Mouse (Mus musculus): Measurements from ENCODE around the gene Dact2. TPM values are rescaled to one million over a fixed set of nuclear protein-coding genes. Genes with fewer than 3 reads are reported as not detected.

Gene Dact2
- polyA plus RNA-seq, 1 experiment from 2014 or later = 2.6 TPM

DNA sequence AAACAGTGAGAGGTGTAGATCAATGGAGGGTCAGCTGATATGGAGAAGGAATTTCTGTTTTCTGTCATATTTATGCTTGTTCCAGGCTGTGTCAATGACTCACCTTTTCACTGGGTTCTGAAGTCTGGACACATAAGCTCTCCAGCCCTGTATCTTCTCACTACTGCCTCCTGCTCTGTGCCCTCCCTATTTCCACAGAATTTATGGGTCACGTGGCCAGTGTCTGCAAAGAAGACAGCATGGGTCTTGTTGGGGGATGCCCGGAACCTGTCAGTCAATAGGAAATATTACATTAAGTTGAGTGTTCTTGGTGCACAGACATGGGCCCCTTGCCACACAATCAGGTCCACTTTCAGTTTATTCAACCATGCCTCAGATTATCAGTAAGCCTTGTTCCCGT lies 1.1 kb upstream of the Dact2 start:
- Histone ChIP-seq H3K27me3 (replicated peaks; ENCODE audit: insufficient read depth, low read length) (peaks cover 29% of the 10 kb centered on the region), H3K4me3 (ENCODE audit: low read depth, low read length) (no peak overlapping the region), H3K4me2 (replicated peaks; ENCODE audit: low read depth, low read length) (no peak overlapping the region), H3K4me1 (ENCODE audit: insufficient read depth, low read depth, low read length) (no peaks in the 10 kb centered on the region), H3K9me3 (ENCODE audit: low read length) (no peaks in the 10 kb centered on the region), H3K27ac (ENCODE audit: low read length) (no peak overlapping the region), H3K36me3 (ENCODE audit: insufficient read depth, low read length) (no peaks in the 10 kb centered on the region), H3K9ac (replicated peaks; ENCODE audit: low read depth) (no peak overlapping the region)
- DNase-seq (ENCODE audit: low spot score) (no peak), ATAC-seq (no peak)
- TF ChIP-seq CTCF (IDR thresholded peaks at IDR 0.05) (no peak), EP300 (IDR thresholded peaks at IDR 0.05) (no peak)
- WGBS = 76% methylated on average over 3 of the region's 3 CpGs

DNA sequence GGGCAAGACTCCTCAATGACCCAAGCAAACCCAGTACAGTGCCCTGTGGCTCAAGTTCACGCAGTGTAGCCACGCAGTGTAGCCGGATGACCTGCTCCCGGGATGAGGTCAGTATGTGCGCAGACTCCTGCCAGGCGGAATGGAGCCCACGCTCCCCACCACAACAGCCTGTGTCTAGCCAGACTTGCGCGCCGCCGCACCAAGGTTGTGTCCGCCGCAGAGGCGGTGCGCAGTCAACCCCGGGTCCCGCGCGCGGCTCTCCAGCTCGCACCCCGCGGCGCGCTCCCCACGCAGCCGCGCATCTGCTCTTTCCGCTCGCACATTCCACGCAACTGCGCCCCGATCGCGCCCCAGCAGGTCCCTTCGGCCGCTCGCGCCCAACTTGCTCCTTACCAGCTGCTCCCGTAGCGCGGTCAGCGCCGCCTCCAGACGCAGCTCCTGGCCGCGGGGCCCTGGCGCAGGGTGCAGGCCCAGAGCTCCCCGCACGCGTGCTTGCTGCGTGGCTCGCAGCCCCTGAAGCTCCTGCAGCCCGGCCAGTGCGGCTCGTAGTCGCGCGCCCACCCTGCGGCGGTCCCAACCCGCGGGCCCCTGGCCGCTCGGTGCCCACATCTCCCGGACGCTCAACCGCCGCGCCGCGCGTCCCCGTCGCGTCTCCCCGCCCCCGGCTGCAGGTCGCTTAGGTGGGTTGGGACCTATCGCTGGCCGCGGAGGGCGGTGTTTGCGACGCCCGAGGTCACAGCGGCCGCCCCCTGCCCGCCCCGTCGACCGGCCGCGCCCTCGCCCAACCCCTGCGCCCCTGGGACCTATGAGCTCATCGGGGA lies 773 bp downstream of the Dact2 start:
- TF ChIP-seq EP300 (IDR thresholded peaks at IDR 0.05) (no peak), CTCF (IDR thresholded peaks at IDR 0.05) (no peak)
- H3K27me3 ChIP-seq (replicated peaks; ENCODE audit: insufficient read depth, low read length) = peaks cover 29% of the 10 kb centered on the region

DNA sequence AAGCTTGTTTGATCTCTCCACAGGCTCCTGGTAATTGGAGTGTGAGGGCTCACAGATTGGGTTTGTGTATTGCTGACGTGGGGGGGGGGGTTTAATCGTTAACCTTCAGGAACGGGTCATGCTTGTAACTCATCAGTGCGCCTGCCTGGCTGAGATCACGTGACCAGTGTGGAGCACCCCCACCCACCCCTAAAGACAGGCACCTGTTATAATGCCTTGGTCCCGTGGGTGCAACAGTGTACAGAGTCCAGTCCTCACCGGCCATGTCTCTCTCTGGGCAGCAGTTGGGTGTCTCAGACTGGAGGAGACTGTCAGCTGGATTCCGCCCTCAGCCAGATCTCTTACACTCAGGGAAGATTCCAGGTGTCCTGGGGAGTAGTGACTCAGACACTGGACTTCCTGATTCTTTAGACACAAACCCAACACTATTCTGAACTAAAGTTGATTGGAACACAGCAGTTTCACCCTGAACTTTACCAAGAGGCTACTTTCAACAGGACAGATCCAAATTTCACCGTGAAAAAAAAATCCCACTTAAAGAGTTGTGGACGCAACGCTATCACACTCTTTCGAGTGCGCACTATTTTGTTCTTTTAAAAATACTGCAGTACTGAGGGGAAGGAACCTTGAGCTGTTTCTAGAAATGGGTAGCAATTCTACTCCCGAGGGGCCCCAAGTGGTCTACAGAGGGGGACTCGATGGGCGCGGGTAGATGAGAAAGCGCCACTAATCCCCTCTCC lies 1.6 kb downstream of the Dact2 start:
- 2% methylated on average over 18 of the region's 18 CpGs for WGBS
- DNase-seq (ENCODE audit: low spot score) = peak; percentile 29

More for the DNA sequence above, 773 bp downstream of the Dact2 start:
- H3K36me3 ChIP-seq (ENCODE audit: insufficient read depth, low read length) = no peaks in the 10 kb centered on the region
- peak overlapping the region; percentile 53 for H3K4me3 ChIP-seq (ENCODE audit: low read depth, low read length)
- H3K9ac ChIP-seq (replicated peaks; ENCODE audit: low read depth) = peak overlapping the region; percentile 29; the same call in 1 of the 2 replicates
- H3K9me3 ChIP-seq (ENCODE audit: low read length) = no peaks in the 10 kb centered on the region
- peak overlapping the region; percentile 62; the same call in 1 of the 2 replicates for H3K27ac ChIP-seq (ENCODE audit: low read length)
- DNase-seq (ENCODE audit: low spot score) = peak; percentile 79
- under 1% methylated on average over 91 of the region's 97 CpGs for WGBS
- peak; percentile 91 for ATAC-seq
- no peaks in the 10 kb centered on the region for H3K4me1 ChIP-seq (ENCODE audit: insufficient read depth, low read depth, low read length)
- H3K4me2 ChIP-seq (replicated peaks; ENCODE audit: low read depth, low read length) = peak overlapping the region; percentile 71

DNA sequence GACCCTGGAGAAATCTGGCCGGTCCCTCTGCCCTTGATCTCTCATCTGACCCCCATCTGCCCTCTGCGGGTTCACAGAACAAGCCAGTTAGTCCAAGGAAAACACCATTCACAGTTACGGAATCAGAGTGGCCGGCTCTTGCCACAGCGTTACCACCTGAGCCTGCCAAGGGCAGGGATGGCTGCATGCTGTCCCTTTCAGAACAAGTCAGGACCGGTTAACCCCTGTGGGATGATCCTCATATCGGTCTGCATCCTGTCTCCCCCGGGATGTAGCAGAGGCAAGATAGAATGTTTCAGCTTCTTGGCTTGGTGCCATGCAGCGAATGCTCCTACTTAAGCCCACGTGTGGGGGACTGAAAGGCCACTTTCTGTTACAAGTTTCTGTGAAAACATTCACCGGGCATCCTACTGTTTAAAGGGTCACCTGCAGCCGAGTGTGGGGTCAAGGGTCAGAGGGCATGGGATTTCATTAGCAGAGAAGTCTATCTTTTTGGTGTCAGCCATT lies 2.8 kb downstream of the Dact2 start:
- ATAC-seq (no peak), DNase-seq (ENCODE audit: low spot score) (no peak)
- Histone ChIP-seq H3K4me3 (ENCODE audit: low read depth, low read length) (no peak overlapping the region), H3K4me1 (ENCODE audit: insufficient read depth, low read depth, low read length) (no peaks in the 10 kb centered on the region), H3K36me3 (ENCODE audit: insufficient read depth, low read length) (no peaks in the 10 kb centered on the region), H3K9me3 (ENCODE audit: low read length) (no peaks in the 10 kb centered on the region), H3K4me2 (replicated peaks; ENCODE audit: low read depth, low read length) (no peak overlapping the region), H3K27me3 (replicated peaks; ENCODE audit: insufficient read depth, low read length) (peaks cover 26% of the 10 kb centered on the region), H3K9ac (replicated peaks; ENCODE audit: low read depth) (no peak overlapping the region), H3K27ac (ENCODE audit: low read length) (no peak overlapping the region)
- 7% methylated on average over 12 of the region's 12 CpGs for WGBS
- TF ChIP-seq EP300 (IDR thresholded peaks at IDR 0.05) (no peak), CTCF (IDR thresholded peaks at IDR 0.05) (no peak)

More for the DNA sequence above, 1.6 kb downstream of the Dact2 start:
- Histone ChIP-seq H3K4me1 (ENCODE audit: insufficient read depth, low read depth, low read length) (no peaks in the 10 kb centered on the region), H3K4me3 (ENCODE audit: low read depth, low read length) (peak overlapping the region; percentile 53), H3K4me2 (replicated peaks; ENCODE audit: low read depth, low read length) (peak overlapping the region; percentile 71), H3K9me3 (ENCODE audit: low read length) (no peaks in the 10 kb centered on the region), H3K27ac (ENCODE audit: low read length) (no peak overlapping the region), H3K36me3 (ENCODE audit: insufficient read depth, low read length) (no peaks in the 10 kb centered on the region), H3K9ac (replicated peaks; ENCODE audit: low read depth) (no peak overlapping the region), H3K27me3 (replicated peaks; ENCODE audit: insufficient read depth, low read length) (peaks cover 29% of the 10 kb centered on the region)
- no peak for ATAC-seq
- TF ChIP-seq EP300 (IDR thresholded peaks at IDR 0.05) (no peak), CTCF (IDR thresholded peaks at IDR 0.05) (no peak)

DNA sequence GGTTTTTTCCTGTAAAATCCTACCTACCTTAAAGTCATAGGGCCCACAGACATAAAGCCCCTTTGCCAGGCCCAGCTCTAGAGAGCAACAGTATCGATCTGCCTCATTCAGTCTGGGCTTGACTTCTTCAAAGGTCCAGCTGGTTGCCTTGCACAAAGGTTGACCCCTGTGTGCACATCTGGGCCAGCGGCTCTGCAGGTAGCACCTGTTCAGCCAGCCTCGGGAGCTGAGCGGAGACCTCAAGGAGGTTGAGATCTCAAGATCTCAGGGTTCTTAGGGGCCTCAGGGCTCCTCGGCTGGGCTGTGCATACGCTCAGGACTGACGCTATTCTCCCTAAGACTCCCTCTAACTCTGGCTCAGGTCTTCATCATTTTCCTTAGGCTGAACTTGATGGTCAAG lies 3.9 kb downstream of the Dact2 start:
- 60% methylated on average over 7 of the region's 7 CpGs for WGBS
- ATAC-seq = no peak
- Histone ChIP-seq H3K4me1 (ENCODE audit: insufficient read depth, low read depth, low read length) (no peaks in the 10 kb centered on the region), H3K27ac (ENCODE audit: low read length) (no peak overlapping the region), H3K9ac (replicated peaks; ENCODE audit: low read depth) (no peak overlapping the region), H3K4me3 (ENCODE audit: low read depth, low read length) (no peak overlapping the region), H3K9me3 (ENCODE audit: low read length) (no peaks in the 10 kb centered on the region), H3K4me2 (replicated peaks; ENCODE audit: low read depth, low read length) (no peak overlapping the region), H3K36me3 (ENCODE audit: insufficient read depth, low read length) (no peaks in the 10 kb centered on the region; the same call in 1 of the 2 replicates), H3K27me3 (replicated peaks; ENCODE audit: insufficient read depth, low read length) (peaks cover 26% of the 10 kb centered on the region)
- DNase-seq (ENCODE audit: low spot score) = no peak
- no peak for TF ChIP-seq CTCF (IDR thresholded peaks at IDR 0.05)
- no peak for TF ChIP-seq EP300 (IDR thresholded peaks at IDR 0.05)

DNA sequence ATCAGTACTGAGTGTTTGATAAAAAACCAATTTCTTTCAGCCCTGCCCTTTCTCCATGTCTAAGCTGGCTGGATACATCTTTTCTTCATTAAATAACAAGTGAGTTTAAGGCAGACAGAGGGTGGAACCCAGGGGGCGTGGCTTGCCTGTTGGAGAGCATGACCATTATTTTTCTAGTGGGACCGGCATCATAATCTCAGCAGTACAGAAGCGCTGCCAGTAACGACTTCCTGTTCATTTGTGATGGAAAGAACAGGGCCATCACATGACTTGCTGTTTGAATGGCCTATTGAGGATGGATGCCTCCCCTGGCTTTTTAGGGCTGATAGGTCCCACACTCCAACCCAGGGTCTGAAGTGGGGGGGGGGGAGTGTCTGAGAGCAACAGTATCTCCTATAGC lies 4.5 kb downstream of the Dact2 start:
- Histone ChIP-seq H3K36me3 (ENCODE audit: insufficient read depth, low read length) (no peaks in the 10 kb centered on the region; the same call in 1 of the 2 replicates), H3K27ac (ENCODE audit: low read length) (no peak overlapping the region), H3K27me3 (replicated peaks; ENCODE audit: insufficient read depth, low read length) (peaks cover 20% of the 10 kb centered on the region), H3K9ac (replicated peaks; ENCODE audit: low read depth) (no peak overlapping the region), H3K4me1 (ENCODE audit: insufficient read depth, low read depth, low read length) (no peaks in the 10 kb centered on the region), H3K4me2 (replicated peaks; ENCODE audit: low read depth, low read length) (no peak overlapping the region), H3K9me3 (ENCODE audit: low read length) (no peaks in the 10 kb centered on the region), H3K4me3 (ENCODE audit: low read depth, low read length) (no peak overlapping the region)
- no peak for ATAC-seq
- no peak for DNase-seq (ENCODE audit: low spot score)
- TF ChIP-seq CTCF (IDR thresholded peaks at IDR 0.05) (no peak), EP300 (IDR thresholded peaks at IDR 0.05) (no peak)
- WGBS = 25% methylated on average over 4 of the region's 4 CpGs

Measured in lung, postnatal 0 days (tissue).